In genomic region chr4:98836519-98836918, GRCm38 (mm10) we compare ENCODE assay signal across 16 mouse cellular contexts. TPM values are rescaled to one million over a fixed set of nuclear protein-coding genes. Genes with fewer than 3 reads are reported as not detected.
DNase-seq lines count a peak whose midpoint lies in the region; ATAC-seq lines count a peak whose summit lies in the region.
"Had no signal": no experiment of that assay in that cellular context is flagged by ENCODE, and none has a peak within 500 bp of the region (broad histone marks: within the 10 kb centered on the region; RNA-seq: fewer than 3 reads in every experiment).

No protein-coding gene starts in this region.

- H3K4me1 ChIP-seq in lung, embryonic 15.5 days, result peaks cover 14% of the 10 kb centered on the region; the same call in 1 of the 2 replicates
- H3K4me1 ChIP-seq: midbrain, embryonic 15.5 days had no signal

- no peak overlapping the region for H3K4me3 ChIP-seq in lung, embryonic 15.5 days
- H3K4me3 ChIP-seq: forebrain, embryonic 13.5 days; hindbrain, embryonic 13.5 days; midbrain, embryonic 15.5 days had no signal

- 12% methylated on average over 5 of the region's 5 CpGs for WGBS in lung, embryonic 15.5 days

- peak; percentile 59 for DNase-seq in heart, adult 11 months
- no peak for DNase-seq in heart, postnatal 25 days (ENCODE audit: low spot score)
- peak; percentile 28 for DNase-seq in thymus, postnatal 4 days
- no peak for DNase-seq in thymus, postnatal 10 days (ENCODE audit: low spot score in 2 of 2)
- DNase-seq in testis, postnatal 14 days (ENCODE audit: low spot score), result no peak
- DNase-seq in spleen, postnatal 10 days (ENCODE audit: low spot score in 2 of 2), result no peak
- no peak for DNase-seq in cerebellum, postnatal 36 days
- DNase-seq: embryo, embryonic 11 days; gastrocnemius, postnatal 36 days had no signal

- no peak overlapping the region for H3K9ac ChIP-seq in lung, embryonic 15.5 days
- H3K9ac ChIP-seq: forebrain, embryonic 13.5 days; hindbrain, embryonic 13.5 days; midbrain, embryonic 15.5 days had no signal

- no peaks in the 10 kb centered on the region for H3K36me3 ChIP-seq in lung, embryonic 15.5 days
- H3K36me3 ChIP-seq: hindbrain, embryonic 13.5 days; midbrain, embryonic 15.5 days had no signal

- intact Hi-C loops in heart, postnatal 25 days (cut with DNase I), result no loop called here

- no peak overlapping the region for H3K27ac ChIP-seq in lung, embryonic 15.5 days
- H3K27ac ChIP-seq: forebrain, embryonic 13.5 days; hindbrain, embryonic 13.5 days; midbrain, embryonic 15.5 days had no signal

- ATAC-seq in lung, embryonic 15.5 days (ENCODE audit: borderline replicate concordance, extremely low read depth, low FRiP score, low TSS enrichment), result peak; percentile 69
- ATAC-seq: forebrain, embryonic 13.5 days; midbrain, embryonic 15.5 days had no signal

- no peak overlapping the region for H3K4me2 ChIP-seq in lung, embryonic 15.5 days
- H3K4me2 ChIP-seq: forebrain, embryonic 13.5 days; hindbrain, embryonic 13.5 days; midbrain, embryonic 15.5 days had no signal

- H3K27me3 ChIP-seq in lung, embryonic 15.5 days, result no peaks in the 10 kb centered on the region
- H3K27me3 ChIP-seq: midbrain, embryonic 15.5 days had no signal

- no peaks in the 10 kb centered on the region for H3K9me3 ChIP-seq in lung, embryonic 15.5 days
- H3K9me3 ChIP-seq: forebrain, embryonic 13.5 days; hindbrain, embryonic 13.5 days; midbrain, embryonic 15.5 days had no signal

RNA-seq across cellular contexts. Expression of gene I0C0044D17Rik, which starts 12.9 kb away (rescaled TPM):
- total RNA-seq in heart, postnatal 25 days (2021), result not detected
- polyA plus RNA-seq in lung, embryonic 15.5 days (2015; fragmentation: Nextera tagmentation; extraction: Ambion mirVana), result not detected in 2 replicates
- total RNA-seq: gastrocnemius, postnatal 36 days; layer of hippocampus, postnatal 10 days; liver, adult 2 months had no signal
- polyA plus RNA-seq: forebrain, embryonic 13.5 days; hindbrain, embryonic 13.5 days; liver, adult 2 months; midbrain, embryonic 15.5 days; spleen, adult 2 months had no signal

RNA-seq across cellular contexts. Expression of gene Kank4, which starts 19.2 kb away (rescaled TPM):
- total RNA-seq in heart, postnatal 25 days (2021), result under 1 TPM; 0.52 to 0.61 TPM
- polyA plus RNA-seq in lung, embryonic 15.5 days (2015; fragmentation: Nextera tagmentation; extraction: Ambion mirVana), result 3.7 and 3.9 TPM in 2 replicates
- total RNA-seq: liver, adult 2 months had no signal

Comparison
In these comparisons a context has a peak if more than half of its experiments do, and no peak if none do; other contexts are left out.
1. DNase-seq: peak in heart, adult 11 months (single experiment) and thymus, postnatal 4 days (single experiment); none in heart, postnatal 25 days (single experiment), thymus, postnatal 10 days (0 of 2), testis, postnatal 14 days (single experiment), spleen, postnatal 10 days (0 of 2) and cerebellum, postnatal 36 days (0 of 2).